Mouse (Mus musculus) cerebellum, adult 2 months (tissue): ENCODE measurements around the gene Rps2.

Experiments
- CTCF ChIP-seq: fragments of 200-500 bp; IDR thresholded peaks from 2 replicates; pipeline ENCODE4 v1.5.1; 2011; ENCODE audit warnings: low read depth, mild to moderate bottlenecking, control low read depth, low read length, moderate library complexity, borderline replicate concordance; ENCODE audit not compliant: insufficient read depth
- POLR2A ChIP-seq: fragments of 200-500 bp; IDR thresholded peaks from 2 replicates; pipeline ENCODE4 v1.6.1; 2011; ENCODE audit warnings: low read length, control low read depth, borderline replicate concordance; ENCODE audit not compliant: insufficient read depth

DNA sequence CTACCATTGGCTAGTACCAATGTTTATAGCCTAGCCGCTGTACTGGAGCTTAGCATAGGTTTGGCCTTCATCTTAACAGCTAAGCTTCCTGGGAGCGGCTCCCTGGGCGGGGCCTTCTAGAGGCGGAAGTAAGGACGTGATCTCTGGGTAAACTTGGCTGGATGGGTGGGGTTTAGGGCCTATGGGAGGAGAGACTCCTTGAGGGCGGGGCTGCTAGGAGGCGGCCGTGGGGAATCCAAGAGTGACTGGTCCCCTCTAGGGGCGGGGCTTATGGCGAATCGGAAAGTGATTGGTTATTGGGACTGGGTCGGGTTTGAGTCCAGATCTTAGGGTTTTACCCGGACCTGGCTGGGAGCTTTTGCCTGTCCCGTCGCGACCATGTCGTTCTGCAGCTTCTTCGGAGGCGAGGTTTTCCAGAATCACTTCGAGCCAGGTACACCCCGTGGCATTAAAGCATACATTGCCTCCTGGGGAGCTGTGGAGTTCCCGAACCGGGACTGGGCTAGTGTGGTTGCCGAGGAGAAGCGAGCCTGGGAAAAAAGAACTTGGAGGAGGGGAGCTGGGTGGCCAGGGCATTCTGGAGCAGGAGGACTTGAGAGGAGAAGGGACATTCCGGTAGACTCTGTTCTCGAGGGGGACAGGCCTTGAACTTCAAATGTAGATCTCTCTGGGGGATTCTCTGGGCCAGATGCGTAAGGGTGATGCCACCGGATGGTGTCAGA, 18.6 kb downstream of the Rps2 start, which contains the start of gene Msrb1:
- TF ChIP-seq CTCF (no peak), POLR2A (peak; percentile 71)
